Mouse (Mus musculus) megakaryocyte, embryonic 14.5 days (primary cell): ENCODE data around the gene Paics. TPM values are rescaled to one million over a fixed set of nuclear protein-coding genes. Genes with fewer than 3 reads are reported as not detected.
"Not testable (repeated sequence)": the region's sequence is repeated elsewhere in the genome, so short reads cannot be mapped to it uniquely, and the experiment has no call there.

ENCODE experiments used
- H3K27me3 ChIP-seq: replicated peaks from 2 replicates; pipeline ENCODE3; 2012; ENCODE audit warnings: inconsistent platforms
- H3K36me3 ChIP-seq: replicated peaks from 2 replicates; pipeline ENCODE3; 2012; ENCODE audit warnings: low read length, inconsistent platforms, mixed read lengths
- H3K4me1 ChIP-seq: 2 replicates; pipeline ENCODE4 v1.6.1; 2012; ENCODE audit warnings: inconsistent platforms
- H3K4me3 ChIP-seq: replicated peaks from 2 replicates; pipeline ENCODE3; 2012; ENCODE audit warnings: moderate library complexity, mild to moderate bottlenecking, inconsistent platforms
- H3K9me3 ChIP-seq: 2 replicates; pipeline ENCODE4 v1.6.1; 2012; ENCODE audit warnings: inconsistent platforms
- FLI1 ChIP-seq: IDR thresholded peaks from 2 replicates; pipeline ENCODE4 v1.6.1; 2012; ENCODE audit warnings: low read length, inconsistent platforms, mixed read lengths
- GATA1 ChIP-seq: IDR thresholded peaks from 3 replicates; pipeline ENCODE4 v1.6.1; 2012; ENCODE audit warnings: mixed read lengths, low read length, inconsistent platforms, borderline replicate concordance
- polyA plus RNA-seq: library from polyadenylated mRNA; stranded (reverse); fragments of >175 nt; gene quantifications from 2 replicates; pipeline ENCODE4 v1.2.3, GENCODE M21; 2012; ENCODE audit warnings: low replicate concordance; ENCODE audit not compliant: insufficient read depth

The Paics gene
- polyA plus RNA-seq, 1 experiment: 25.3 TPM

- H3K4me3 ChIP-seq: peak overlapping the region; percentile 100
- no peaks in the 10 kb centered on the region for H3K27me3 ChIP-seq
- H3K4me1 ChIP-seq: peaks cover 75% of the 10 kb centered on the region
- H3K9me3 ChIP-seq: no peaks in the 10 kb centered on the region
- TF ChIP-seq GATA1: no peak
- no peak for TF ChIP-seq FLI1
- peaks cover 17% of the 10 kb centered on the region for H3K36me3 ChIP-seq
Measured at GRCm38 (mm10) chr5:76950343-76951105, 583 bp upstream of the Paics start.

- H3K9me3 ChIP-seq: no peaks in the 10 kb centered on the region
- peaks cover 33% of the 10 kb centered on the region for H3K36me3 ChIP-seq
Measured at GRCm38 (mm10) chr5:76952112-76953040, 1.3 kb downstream of the Paics start.

GRCm38 (mm10) chr5:76953794-76954193, 2.7 kb downstream of the Paics start:
- peaks cover 53% of the 10 kb centered on the region for H3K4me1 ChIP-seq
- peaks cover 47% of the 10 kb centered on the region for H3K36me3 ChIP-seq
- H3K27me3 ChIP-seq: no peaks in the 10 kb centered on the region
- no peaks in the 10 kb centered on the region for H3K9me3 ChIP-seq
- no peak overlapping the region for H3K4me3 ChIP-seq
- TF ChIP-seq FLI1 (no peak), GATA1 (no peak)

More at GRCm38 (mm10) chr5:76952112-76953040, 1.3 kb downstream of the Paics start:
- no peak for TF ChIP-seq FLI1
- TF ChIP-seq GATA1: no peak
- Histone ChIP-seq H3K27me3 (no peaks in the 10 kb centered on the region), H3K4me1 (peaks cover 61% of the 10 kb centered on the region), H3K4me3 (peak overlapping the region; percentile 100)

- Histone ChIP-seq H3K4me3 (no peak overlapping the region), H3K36me3 (peaks cover 51% of the 10 kb centered on the region), H3K27me3 (no peaks in the 10 kb centered on the region), H3K9me3 (no peaks in the 10 kb centered on the region), H3K4me1 (peaks cover 50% of the 10 kb centered on the region)
- TF ChIP-seq GATA1 (no peak), FLI1 (no peak)
Measured at GRCm38 (mm10) chr5:76954271-76954900, 3.3 kb downstream of the Paics start.

GRCm38 (mm10) chr5:76955474-76955873, 4.4 kb downstream of the Paics start:
- H3K9me3 ChIP-seq: no peaks in the 10 kb centered on the region
- TF ChIP-seq FLI1 (no peak), GATA1 (no peak)
- H3K4me1 ChIP-seq: peaks cover 40% of the 10 kb centered on the region
- H3K36me3 ChIP-seq: peaks cover 61% of the 10 kb centered on the region
- no peaks in the 10 kb centered on the region for H3K27me3 ChIP-seq
- H3K4me3 ChIP-seq: no peak overlapping the region

GRCm38 (mm10) chr5:76957954-76958353, 6.8 kb downstream of the Paics start:
- H3K36me3 ChIP-seq: peaks cover 85% of the 10 kb centered on the region
- H3K27me3 ChIP-seq: no peaks in the 10 kb centered on the region
- no peak overlapping the region for H3K4me3 ChIP-seq
- H3K9me3 ChIP-seq: no peaks in the 10 kb centered on the region
- H3K4me1 ChIP-seq: peaks cover 27% of the 10 kb centered on the region
- TF ChIP-seq GATA1: no peak
- no peak for TF ChIP-seq FLI1

- Histone ChIP-seq H3K4me3 (no peak overlapping the region), H3K36me3 (peaks cover 93% of the 10 kb centered on the region), H3K9me3 (no peaks in the 10 kb centered on the region), H3K4me1 (peaks cover 17% of the 10 kb centered on the region), H3K27me3 (no peaks in the 10 kb centered on the region)
- TF ChIP-seq GATA1 (no peak), FLI1 (no peak)
Measured at GRCm38 (mm10) chr5:76959587-76959986, 8.5 kb downstream of the Paics start.

- TF ChIP-seq FLI1 (no peak), GATA1 (no peak)
- Histone ChIP-seq H3K4me1 (peaks cover 5% of the 10 kb centered on the region; the same call in 1 of the 2 replicates), H3K36me3 (peaks cover 96% of the 10 kb centered on the region), H3K27me3 (no peaks in the 10 kb centered on the region), H3K9me3 (no peaks in the 10 kb centered on the region), H3K4me3 (no peak overlapping the region)
Measured at GRCm38 (mm10) chr5:76962545-76962944, 11.4 kb downstream of the Paics start.

GRCm38 (mm10) chr5:76964651-76965050, 13.5 kb downstream of the Paics start:
- TF ChIP-seq GATA1: no peak
- no peak for TF ChIP-seq FLI1
- Histone ChIP-seq H3K27me3 (no peaks in the 10 kb centered on the region), H3K4me3 (no peak overlapping the region), H3K4me1 (no peaks in the 10 kb centered on the region), H3K9me3 (no peaks in the 10 kb centered on the region), H3K36me3 (peaks cover 98% of the 10 kb centered on the region)

GRCm38 (mm10) chr5:76969250-76969649, 18.1 kb downstream of the Paics start:
- H3K4me3 ChIP-seq: no peak overlapping the region
- no peaks in the 10 kb centered on the region for H3K27me3 ChIP-seq
- H3K36me3 ChIP-seq: peaks cover 63% of the 10 kb centered on the region
- TF ChIP-seq FLI1 (no peak), GATA1 (no peak)
- H3K9me3 ChIP-seq: no peaks in the 10 kb centered on the region
- H3K4me1 ChIP-seq: peaks cover 13% of the 10 kb centered on the region

- Histone ChIP-seq H3K36me3 (peaks cover 45% of the 10 kb centered on the region), H3K4me1 (peaks cover 21% of the 10 kb centered on the region)
- not testable (repeated sequence) for H3K9me3 ChIP-seq, H3K27me3 ChIP-seq, H3K4me3 ChIP-seq
Measured at GRCm38 (mm10) chr5:76971115-76971514, 20.0 kb downstream of the Paics start.
